Mouse (Mus musculus) intestine, embryonic 16.5 days (tissue): ENCODE data around the gene Hoxb7. TPM values are rescaled to one million over a fixed set of nuclear protein-coding genes. Genes with fewer than 3 reads are reported as not detected.

Source experiments
- ATAC-seq: fragments of 200-750 bp; cut with Nextera tagmentation; 2 replicates; pipeline ENCODE4 v1.8.0; 2017; ENCODE audit warnings: moderate TSS enrichment, moderate library complexity
- H3K27ac ChIP-seq: fragments of 300-500 bp; sonication (generic); 2 replicates; pipeline ENCODE4 v1.5.1; 2014; ENCODE audit warnings: mild to moderate bottlenecking, low read length
- H3K27me3 ChIP-seq: fragments of 300-500 bp; sonication (generic); replicated peaks from 2 replicates; pipeline ENCODE4 v1.6.1; 2014; ENCODE audit warnings: low read length, control low read depth, mixed read lengths; ENCODE audit not compliant: control insufficient read depth, insufficient read depth
- H3K36me3 ChIP-seq: fragments of 300-500 bp; sonication (generic); 2 replicates; pipeline ENCODE4 v1.6.1; 2014; ENCODE audit warnings: low read length, control low read depth; ENCODE audit not compliant: control insufficient read depth, insufficient read depth
- H3K4me1 ChIP-seq: fragments of 300-500 bp; sonication (generic); 2 replicates; pipeline ENCODE4 v1.6.1; 2014; ENCODE audit warnings: low read length, control low read depth, mixed read lengths; ENCODE audit not compliant: control insufficient read depth, insufficient read depth
- H3K4me2 ChIP-seq: fragments of 300-500 bp; sonication (generic); 2 replicates; pipeline ENCODE4 v1.6.1; 2014; ENCODE audit warnings: low read depth, low read length, control low read depth
- H3K4me3 ChIP-seq: fragments of 300-500 bp; sonication (generic); 2 replicates; pipeline ENCODE4 v1.5.1; 2014; ENCODE audit warnings: mild to moderate bottlenecking, low read length
- H3K9ac ChIP-seq: fragments of 300-500 bp; sonication (generic); 2 replicates; pipeline ENCODE4 v1.6.1; 2014; ENCODE audit warnings: low read depth, low read length
- H3K9me3 ChIP-seq: fragments of 300-500 bp; sonication (generic); 2 replicates; pipeline ENCODE4 v1.6.1; 2016; ENCODE audit warnings: low read length, control low read depth; ENCODE audit not compliant: control insufficient read depth
- WGBS: fragments of 180-500 bp; shearing (Covaris S2); extraction: QIAGEN DNeasy Blood & Tissue Kit; methylation state at CpG from one replicate; pipeline ENCODE4 v1.1.7; 2014; 5-methylcytosine and 5-hydroxymethylcytosine counted together
- polyA plus RNA-seq: library from polyadenylated mRNA; unstranded; fragments of >200 nt; fragmentation: Nextera tagmentation; extraction: Ambion mirVana; gene quantifications from 2 replicates; pipeline ENCODE4 v1.2.1, GENCODE M21; 2015

The Hoxb7 gene
- polyA plus RNA-seq, 1 experiment from 2014 or later: 10.0 TPM

DNA sequence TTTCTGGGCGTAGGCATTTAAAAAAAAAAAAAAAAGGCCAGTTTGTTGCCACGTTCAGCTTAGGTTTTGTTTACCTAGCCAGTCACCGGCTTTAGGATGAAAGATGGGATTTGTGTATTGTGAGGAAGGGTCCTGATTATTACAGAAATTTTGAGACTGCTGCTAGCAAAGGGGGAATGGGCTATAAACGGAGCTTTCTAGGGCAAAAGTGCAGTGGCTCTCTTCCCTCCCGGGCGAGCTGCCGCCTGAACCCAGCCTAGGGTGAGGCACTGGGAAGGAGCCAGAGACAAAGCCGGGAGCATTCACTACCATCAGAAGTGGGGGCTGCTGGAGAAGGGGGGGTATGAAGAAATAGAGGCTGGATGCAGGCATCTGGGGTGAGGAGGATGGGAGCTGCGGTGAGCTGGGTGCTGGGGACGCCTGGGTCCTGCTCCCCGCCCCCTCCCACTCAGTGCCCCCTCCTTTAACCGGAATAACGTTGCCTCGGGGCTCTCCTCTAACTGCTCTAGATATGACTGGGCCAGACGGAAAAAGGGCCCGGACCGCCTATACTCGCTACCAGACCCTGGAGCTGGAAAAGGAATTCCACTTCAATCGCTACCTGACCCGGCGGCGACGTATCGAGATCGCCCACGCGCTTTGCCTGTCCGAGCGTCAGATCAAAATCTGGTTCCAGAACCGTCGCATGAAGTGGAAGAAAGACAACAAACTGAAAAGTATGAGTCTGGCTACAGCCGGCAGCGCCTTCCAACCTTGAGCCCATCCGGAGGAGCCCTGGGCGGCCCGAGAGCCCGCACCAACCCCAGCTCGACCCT lies 18.2 kb downstream of the Hoxb7 start:
- Histone ChIP-seq H3K4me1 (peaks cover 25% of the 10 kb centered on the region), H3K27me3 (peaks cover 20% of the 10 kb centered on the region), H3K9ac (peak overlapping the region; percentile 81), H3K4me3 (peak overlapping the region; percentile 50), H3K36me3 (no peaks in the 10 kb centered on the region), H3K9me3 (no peaks in the 10 kb centered on the region), H3K27ac (peak overlapping the region; percentile 81), H3K4me2 (peak overlapping the region; percentile 79)
- 9% methylated on average over 38 of the region's 38 CpGs for WGBS
- ATAC-seq: no peak

DNA sequence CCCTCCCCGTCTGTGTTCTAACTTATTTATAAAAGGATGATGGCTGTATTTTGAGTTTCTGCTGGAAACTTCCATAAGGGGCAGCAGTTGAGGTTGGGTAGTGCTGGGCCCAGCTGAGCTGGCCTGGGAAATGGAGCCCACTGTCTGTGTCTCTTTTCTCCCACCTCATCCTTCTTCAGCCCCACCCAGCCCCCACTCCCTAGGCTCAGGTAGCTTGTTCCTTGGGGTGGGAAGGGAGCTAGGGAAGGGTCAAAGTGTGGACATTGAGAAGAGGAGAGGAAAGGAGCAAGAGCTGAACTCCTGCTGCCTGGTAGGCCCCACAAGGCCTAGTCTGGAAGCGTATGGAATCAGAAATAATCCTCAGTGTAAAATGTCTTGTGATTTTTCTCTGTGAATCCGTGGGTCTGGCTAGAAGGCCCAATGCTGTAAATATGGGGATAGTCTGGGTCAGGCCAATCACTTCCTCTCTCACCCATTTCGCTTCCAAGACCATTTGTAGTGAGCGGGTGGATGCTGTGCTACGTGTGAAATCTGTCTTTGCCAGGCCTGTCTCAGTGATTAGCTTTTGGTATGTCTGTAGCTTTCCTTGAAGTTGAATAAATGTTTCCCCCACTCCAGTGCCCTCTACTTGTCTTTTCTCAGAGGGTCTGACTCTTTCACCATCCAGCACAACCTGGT lies 19.2 kb downstream of the Hoxb7 start:
- Histone ChIP-seq H3K9ac (peak overlapping the region; percentile 81), H3K36me3 (no peaks in the 10 kb centered on the region), H3K27ac (peak overlapping the region; percentile 81), H3K4me2 (peak overlapping the region; percentile 79), H3K4me1 (peaks cover 28% of the 10 kb centered on the region), H3K9me3 (no peaks in the 10 kb centered on the region), H3K4me3 (peak overlapping the region; percentile 50), H3K27me3 (peaks cover 13% of the 10 kb centered on the region)
- 53% methylated on average over 6 of the region's 6 CpGs for WGBS
- no peak for ATAC-seq

DNA sequence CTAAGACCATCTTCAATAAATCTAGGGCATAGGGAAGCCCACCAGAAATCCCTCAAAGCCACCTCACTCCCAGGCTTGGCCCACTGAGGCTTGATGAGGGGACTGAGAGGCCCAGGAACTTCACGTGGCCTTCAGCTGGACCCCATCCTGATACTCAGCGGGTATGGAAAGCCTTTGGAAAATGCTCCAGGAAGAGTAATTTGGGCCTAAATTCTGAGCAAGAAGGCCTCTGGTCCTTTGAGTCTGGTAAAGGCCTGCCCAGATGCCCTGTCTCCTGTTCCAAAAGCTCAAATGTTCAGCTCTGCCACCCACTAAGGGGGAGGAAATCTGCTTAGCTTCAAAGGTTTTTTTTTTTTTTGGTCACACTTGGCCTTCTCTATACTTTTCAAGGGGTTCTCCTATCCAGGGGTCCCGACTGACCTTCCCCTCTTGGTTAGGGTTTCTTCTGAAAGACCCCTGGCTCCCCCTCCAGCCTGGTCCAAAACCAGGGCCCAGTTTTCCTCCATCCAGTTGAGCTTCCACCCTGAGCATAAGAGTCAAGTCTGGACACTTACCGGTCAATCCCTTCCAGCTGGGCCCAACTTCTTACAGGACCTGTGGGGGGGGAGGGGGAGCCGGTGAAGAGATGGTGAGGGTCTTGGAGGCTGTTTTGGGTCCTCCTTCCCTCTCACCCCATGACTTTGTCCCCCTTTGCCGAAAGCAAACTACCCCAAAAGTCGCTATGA lies 19.9 kb downstream of the Hoxb7 start:
- H3K36me3 ChIP-seq: no peaks in the 10 kb centered on the region
- H3K27ac ChIP-seq: peak overlapping the region; percentile 81
- H3K4me3 ChIP-seq: peak overlapping the region; percentile 50
- no peak for ATAC-seq
- H3K27me3 ChIP-seq: peaks cover 8% of the 10 kb centered on the region; the same call in 1 of the 2 replicates
- WGBS: 20% methylated on average over 7 of the region's 7 CpGs
- peak overlapping the region; percentile 79 for H3K4me2 ChIP-seq
- H3K9ac ChIP-seq: peak overlapping the region; percentile 81
- H3K4me1 ChIP-seq: peaks cover 29% of the 10 kb centered on the region
- no peaks in the 10 kb centered on the region for H3K9me3 ChIP-seq

DNA sequence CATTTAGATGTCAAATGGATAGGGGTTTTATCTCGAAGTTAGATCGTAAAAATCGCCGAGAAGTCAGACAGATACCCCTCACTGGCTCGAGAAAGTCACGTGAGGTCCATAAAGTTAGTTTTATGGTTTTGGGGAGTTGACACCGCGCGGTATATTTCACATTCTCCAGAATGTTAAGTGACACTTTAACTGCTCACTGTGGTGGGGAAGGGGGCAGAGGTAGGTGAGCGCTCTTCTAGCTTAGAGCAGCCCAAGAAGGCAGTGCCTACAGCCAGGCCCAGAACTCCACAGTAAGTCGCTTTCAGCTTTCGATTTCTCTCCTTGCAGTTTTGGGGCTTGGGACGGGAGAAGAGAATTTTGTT lies 20.5 kb downstream of the Hoxb7 start:
- WGBS: 11% methylated on average over 13 of the region's 13 CpGs
- Histone ChIP-seq H3K36me3 (no peaks in the 10 kb centered on the region), H3K9me3 (no peaks in the 10 kb centered on the region), H3K27me3 (peaks cover 7% of the 10 kb centered on the region; the same call in 1 of the 2 replicates), H3K4me3 (peak overlapping the region; percentile 50), H3K4me2 (peak overlapping the region; percentile 79), H3K27ac (peak overlapping the region; percentile 81), H3K9ac (peak overlapping the region; percentile 81), H3K4me1 (peaks cover 29% of the 10 kb centered on the region)
- ATAC-seq: no peak

DNA sequence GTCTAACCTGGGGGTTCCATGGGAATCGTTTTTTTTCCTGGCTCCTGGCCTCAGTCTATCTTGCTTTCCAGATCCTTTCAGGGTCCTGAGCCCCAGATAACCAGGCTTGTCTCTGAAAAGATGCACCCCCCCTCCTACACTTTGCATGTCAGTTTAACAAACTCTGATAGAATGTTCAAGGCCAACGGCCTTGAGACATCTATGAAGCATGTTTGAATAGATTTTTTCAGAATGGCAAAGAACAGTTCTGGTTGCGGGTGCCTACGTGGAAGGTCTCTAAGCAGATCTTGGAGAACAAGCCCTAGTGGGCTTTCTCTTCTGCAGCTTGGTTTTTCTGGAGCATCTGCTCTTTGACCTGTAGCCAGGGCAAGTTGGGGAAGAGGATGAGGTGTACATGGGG lies 22.3 kb downstream of the Hoxb7 start:
- peak overlapping the region; percentile 50 for H3K4me3 ChIP-seq
- H3K27me3 ChIP-seq: peaks cover 5% of the 10 kb centered on the region; the same call in 1 of the 2 replicates
- peak overlapping the region; percentile 79 for H3K4me2 ChIP-seq
- ATAC-seq: no peak
- no peaks in the 10 kb centered on the region for H3K36me3 ChIP-seq
- H3K9ac ChIP-seq: peak overlapping the region; percentile 81
- peaks cover 30% of the 10 kb centered on the region for H3K4me1 ChIP-seq
- no peaks in the 10 kb centered on the region for H3K9me3 ChIP-seq
- 27% methylated on average over 4 of the region's 4 CpGs for WGBS
- peak overlapping the region; percentile 81 for H3K27ac ChIP-seq

DNA sequence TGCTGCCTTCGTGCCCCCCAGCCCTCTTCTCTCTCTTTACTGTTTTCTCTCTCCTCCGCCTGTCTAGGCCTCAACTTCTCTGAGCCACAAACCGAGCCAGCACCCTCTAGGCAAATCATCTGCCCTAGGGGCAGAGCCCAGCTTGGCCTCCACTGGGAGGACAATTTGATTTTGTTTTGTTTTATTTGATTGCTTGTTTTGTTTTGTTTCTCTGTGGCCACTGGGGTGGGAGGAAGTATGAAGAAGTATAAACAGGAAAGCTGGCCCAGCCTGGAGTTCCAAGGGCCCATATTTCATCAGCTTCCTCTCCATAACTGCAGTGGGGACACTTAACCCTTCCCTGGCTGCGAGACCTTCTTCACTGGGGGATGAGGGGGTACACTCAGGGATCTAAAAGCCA lies 22.9 kb downstream of the Hoxb7 start:
- H3K9me3 ChIP-seq: no peaks in the 10 kb centered on the region
- H3K4me1 ChIP-seq: peaks cover 30% of the 10 kb centered on the region
- peak overlapping the region; percentile 81 for H3K9ac ChIP-seq
- peaks cover 5% of the 10 kb centered on the region; the same call in 1 of the 2 replicates for H3K27me3 ChIP-seq
- no peaks in the 10 kb centered on the region for H3K36me3 ChIP-seq
- ATAC-seq: peak; percentile 45; the same call in 1 of the 2 replicates
- peak overlapping the region; percentile 79 for H3K4me2 ChIP-seq
- 25% methylated on average over 4 of the region's 4 CpGs for WGBS
- peak overlapping the region; percentile 81 for H3K27ac ChIP-seq
- H3K4me3 ChIP-seq: peak overlapping the region; percentile 50

DNA sequence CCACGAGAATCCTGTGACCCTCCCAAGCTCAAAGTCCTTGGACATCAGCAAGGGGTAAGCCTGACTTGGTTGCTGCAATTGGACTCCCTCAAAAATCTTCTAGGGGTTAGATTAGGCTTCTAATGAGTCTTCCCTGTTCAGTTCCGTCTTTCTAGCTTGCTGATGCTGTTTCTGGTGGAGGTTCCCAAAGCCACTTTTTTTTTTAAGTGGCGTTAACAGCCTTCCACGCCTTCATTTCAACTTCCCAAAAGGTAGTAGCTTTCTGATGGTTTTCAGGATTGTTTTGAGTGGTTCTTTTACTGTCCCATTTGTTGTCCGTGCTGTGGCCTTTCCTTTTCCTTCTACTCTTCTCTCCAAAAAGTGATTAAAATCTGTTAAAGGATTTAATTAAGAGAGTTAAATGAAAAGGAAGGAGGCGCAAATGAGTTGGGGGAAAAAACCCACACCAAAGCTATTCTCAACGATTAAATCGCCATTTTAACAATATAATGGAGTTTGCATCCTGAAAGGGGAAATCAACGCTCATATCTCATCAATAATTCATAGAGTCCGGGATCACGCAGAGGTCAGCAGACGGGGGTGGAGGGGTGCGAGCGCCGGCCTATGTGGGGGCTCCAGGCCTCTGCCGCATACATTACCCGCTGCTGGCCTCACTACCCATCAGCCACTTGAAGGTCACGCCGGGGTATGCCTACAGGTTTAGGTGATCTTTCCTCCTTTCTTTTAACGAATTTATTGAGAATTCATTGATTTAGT lies 23.9 kb downstream of the Hoxb7 start:
- Histone ChIP-seq H3K4me3 (peak overlapping the region; percentile 50), H3K36me3 (no peaks in the 10 kb centered on the region), H3K9me3 (no peaks in the 10 kb centered on the region), H3K27me3 (peaks cover 4% of the 10 kb centered on the region; the same call in 1 of the 2 replicates), H3K4me2 (peak overlapping the region; percentile 79), H3K27ac (peak overlapping the region; percentile 81), H3K4me1 (peaks cover 29% of the 10 kb centered on the region), H3K9ac (peak overlapping the region; percentile 81)
- no peak for ATAC-seq
- WGBS: 24% methylated on average over 20 of the region's 20 CpGs

DNA sequence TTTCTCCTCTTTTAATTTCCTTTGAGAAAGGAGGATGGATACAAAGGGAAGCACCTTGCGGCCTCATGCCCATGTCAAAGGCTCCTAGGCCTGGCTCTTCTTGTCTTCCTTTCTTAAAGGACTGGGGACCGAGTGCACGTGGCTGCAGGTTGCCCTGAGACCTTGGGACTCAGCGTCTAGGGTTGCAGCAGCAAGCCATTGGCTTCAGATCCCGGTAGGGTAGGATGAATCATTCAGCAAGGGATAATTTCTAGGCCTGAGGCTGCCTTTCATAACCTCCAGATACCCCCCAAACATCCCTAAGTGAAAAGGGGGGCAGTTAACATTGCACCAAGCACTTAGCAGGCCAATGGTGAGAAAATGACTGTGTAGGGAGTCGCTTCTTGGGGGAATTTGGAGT lies 24.7 kb downstream of the Hoxb7 start:
- Histone ChIP-seq H3K27ac (peak overlapping the region; percentile 81), H3K27me3 (no peaks in the 10 kb centered on the region), H3K4me3 (peak overlapping the region; percentile 50), H3K9me3 (no peaks in the 10 kb centered on the region), H3K4me1 (peaks cover 23% of the 10 kb centered on the region), H3K9ac (peak overlapping the region; percentile 81), H3K4me2 (peak overlapping the region; percentile 79), H3K36me3 (no peaks in the 10 kb centered on the region)
- 25% methylated on average over 6 of the region's 6 CpGs for WGBS
- ATAC-seq: no peak
